In genomic region chr2:118779065-118779464, GRCm38 (mm10) we compare ENCODE assay signal across 7 mouse cellular contexts. TPM values are rescaled to one million over a fixed set of nuclear protein-coding genes. Genes with fewer than 3 reads are reported as not detected.
DNase-seq lines count a peak whose midpoint lies in the region; ATAC-seq and TF ChIP-seq lines count a peak whose summit lies in the region.

No protein-coding gene starts in this region.

- peak overlapping the region; percentile 43 for H3K4me3 ChIP-seq in lung, adult 2 months (replicated peaks; ENCODE audit: extremely low read depth, low read depth, low read length)
- H3K4me3 ChIP-seq in embryonic facial prominence, embryonic 11.5 days (ENCODE audit: low read depth, low read length), result peak overlapping the region; percentile 27
- peak overlapping the region; percentile 25 for H3K4me3 ChIP-seq in intestine, postnatal 0 days (ENCODE audit: low read depth, low read length)
- H3K4me3 ChIP-seq in olfactory bulb, adult 2 months (ENCODE audit: insufficient read depth, low read depth, low read length), result peak overlapping the region; percentile 52

- peak overlapping the region; percentile 57 for H3K4me2 ChIP-seq in embryonic facial prominence, embryonic 11.5 days (ENCODE audit: low read depth, low read length)
- peak overlapping the region; percentile 67 for H3K4me2 ChIP-seq in intestine, postnatal 0 days (replicated peaks; ENCODE audit: low read depth)

- TF ChIP-seq POLR2A in lung, adult 2 months (IDR thresholded peaks at IDR 0.05; ENCODE audit: borderline replicate concordance, extremely low read depth, low read depth, low read length), result no peak
- no peak for TF ChIP-seq POLR2A in olfactory bulb, adult 2 months (IDR thresholded peaks at IDR 0.05; ENCODE audit: insufficient read depth, low read depth, low read length)

- ATAC-seq in embryonic facial prominence, embryonic 11.5 days (replicated peaks; ENCODE audit: insufficient number of reproducible peaks, low FRiP score, low TSS enrichment, low read depth), result no peak
- no peak for ATAC-seq in intestine, postnatal 0 days

- no peaks in the 10 kb centered on the region for H3K27me3 ChIP-seq in embryonic facial prominence, embryonic 11.5 days (ENCODE audit: control insufficient read depth, insufficient read depth, low read length)
- no peaks in the 10 kb centered on the region; the same call in 1 of the 2 replicates for H3K27me3 ChIP-seq in intestine, postnatal 0 days (replicated peaks; ENCODE audit: control insufficient read depth, insufficient read depth, low read length)

- H3K9ac ChIP-seq in embryonic facial prominence, embryonic 11.5 days (replicated peaks; ENCODE audit: low read length), result peak overlapping the region; percentile 41
- no peak overlapping the region for H3K9ac ChIP-seq in intestine, postnatal 0 days (ENCODE audit: low read depth, low read length)

- peaks cover 5% of the 10 kb centered on the region; the same call in 1 of the 2 replicates for H3K4me1 ChIP-seq in lung, adult 2 months (ENCODE audit: control insufficient read depth, insufficient read depth, low read length)
- no peaks in the 10 kb centered on the region for H3K4me1 ChIP-seq in embryonic facial prominence, embryonic 11.5 days (ENCODE audit: control insufficient read depth, insufficient read depth, low read length)
- H3K4me1 ChIP-seq in intestine, postnatal 0 days (replicated peaks; ENCODE audit: control insufficient read depth, insufficient read depth, low read length), result peaks cover 16% of the 10 kb centered on the region; the same call in 1 of the 2 replicates
- peaks cover 24% of the 10 kb centered on the region for H3K4me1 ChIP-seq in olfactory bulb, adult 2 months (ENCODE audit: control insufficient read depth, insufficient read depth, low read length)

- no peak for TF ChIP-seq CTCF in lung, adult 2 months (IDR thresholded peaks at IDR 0.05; ENCODE audit: insufficient read depth, low read length)
- TF ChIP-seq CTCF in intestine, postnatal 0 days (IDR thresholded peaks at IDR 0.05; ENCODE audit: low read depth), result no peak
- TF ChIP-seq CTCF in olfactory bulb, adult 2 months (IDR thresholded peaks at IDR 0.05; ENCODE audit: insufficient read depth, low read depth, low read length), result no peak

- 19% methylated on average over 10 of the region's 10 CpGs for WGBS in lung, adult 2 months
- WGBS in embryonic facial prominence, embryonic 11.5 days, result 8% methylated on average over 10 of the region's 10 CpGs
- 14% methylated on average over 10 of the region's 10 CpGs for WGBS in intestine, postnatal 0 days
- 4% methylated on average over 10 of the region's 10 CpGs for WGBS in olfactory bulb, adult 2 months

- H3K27ac ChIP-seq in embryonic facial prominence, embryonic 11.5 days (replicated peaks; ENCODE audit: low read depth, low read length), result no peak overlapping the region
- H3K27ac ChIP-seq in intestine, postnatal 0 days (ENCODE audit: low read depth, low read length), result no peak overlapping the region
- H3K27ac ChIP-seq in olfactory bulb, adult 2 months (ENCODE audit: insufficient read depth, low read depth, low read length), result peak overlapping the region; percentile 77

- no peaks in the 10 kb centered on the region for H3K36me3 ChIP-seq in embryonic facial prominence, embryonic 11.5 days (replicated peaks; ENCODE audit: control insufficient read depth, insufficient read depth, low read depth, low read length)
- H3K36me3 ChIP-seq in intestine, postnatal 0 days (ENCODE audit: control insufficient read depth, insufficient read depth), result no peaks in the 10 kb centered on the region

- DNase-seq in lung, adult 2 months, result no peak
- no peak for DNase-seq in lung, postnatal 25 days (ENCODE audit: low spot score)
- DNase-seq in embryonic facial prominence, embryonic 11.5 days (ENCODE audit: low spot score), result peak; percentile 13
- DNase-seq in thymus, postnatal 36 days, result no peak
- no peak for DNase-seq in thymus, postnatal 14 days

- H3K9me3 ChIP-seq in embryonic facial prominence, embryonic 11.5 days (replicated peaks; ENCODE audit: control insufficient read depth, low read length), result no peaks in the 10 kb centered on the region
- H3K9me3 ChIP-seq in intestine, postnatal 0 days (ENCODE audit: control insufficient read depth), result no peaks in the 10 kb centered on the region

RNA-seq across cellular contexts. Expression of gene Disp2, which starts 0.5 kb away (rescaled TPM):
- 5.8 and 9.2 TPM in 2 replicates for polyA plus RNA-seq in lung, adult 2 months (2012; rRNA removed)
- polyA plus RNA-seq in embryonic facial prominence, embryonic 11.5 days (2014; fragmentation: Nextera tagmentation; extraction: Ambion mirVana), result 1.5 and 1.8 TPM in 2 replicates
- polyA plus RNA-seq in intestine, postnatal 0 days (2015; fragmentation: Nextera tagmentation; extraction: Ambion mirVana), result 2.5 and 3.1 TPM in 2 replicates
- 69.0 TPM in 1 of 2 replicates, not detected in the other for polyA plus RNA-seq in olfactory bulb, adult 2 months (2012; ENCODE audit: insufficient read depth, insufficient read length, low replicate concordance, missing spikeins)

RNA-seq across cellular contexts. Expression of gene Phgr1, which starts 6.5 kb away (rescaled TPM):
- polyA plus RNA-seq in lung, adult 2 months (2012; rRNA removed), result 2.2 and 70.4 TPM in 2 replicates
- not detected in 2 replicates for polyA plus RNA-seq in embryonic facial prominence, embryonic 11.5 days (2014; fragmentation: Nextera tagmentation; extraction: Ambion mirVana)
- polyA plus RNA-seq in intestine, postnatal 0 days (2015; fragmentation: Nextera tagmentation; extraction: Ambion mirVana), result 66.7 and 88.7 TPM in 2 replicates
- polyA plus RNA-seq in olfactory bulb, adult 2 months (2012; ENCODE audit: insufficient read depth, insufficient read length, low replicate concordance, missing spikeins), result not detected in 2 replicates

RNA-seq across cellular contexts. Expression of gene Ccdc9b, which starts 16.6 kb away (rescaled TPM):
- 20.8 and 27.6 TPM in 2 replicates for polyA plus RNA-seq in lung, adult 2 months (2012; rRNA removed)
- polyA plus RNA-seq in embryonic facial prominence, embryonic 11.5 days (2014; fragmentation: Nextera tagmentation; extraction: Ambion mirVana), result 0.52 and 0.66 TPM in 2 replicates
- 0.77 and 1.2 TPM in 2 replicates for polyA plus RNA-seq in intestine, postnatal 0 days (2015; fragmentation: Nextera tagmentation; extraction: Ambion mirVana)
- polyA plus RNA-seq in olfactory bulb, adult 2 months (2012; ENCODE audit: insufficient read depth, insufficient read length, low replicate concordance, missing spikeins), result not detected in 2 replicates

RNA-seq across cellular contexts. Expression of gene Inafm2, which starts 33.5 kb away (rescaled TPM):
- 18.1 and 23.5 TPM in 2 replicates for polyA plus RNA-seq in lung, adult 2 months (2012; rRNA removed)
- polyA plus RNA-seq in embryonic facial prominence, embryonic 11.5 days (2014; fragmentation: Nextera tagmentation; extraction: Ambion mirVana), result 22.8 and 25.8 TPM in 2 replicates
- polyA plus RNA-seq in intestine, postnatal 0 days (2015; fragmentation: Nextera tagmentation; extraction: Ambion mirVana), result 24.7 and 26.2 TPM in 2 replicates
- not detected in 2 replicates for polyA plus RNA-seq in olfactory bulb, adult 2 months (2012; ENCODE audit: insufficient read depth, insufficient read length, low replicate concordance, missing spikeins)

RNA-seq across cellular contexts. Expression of gene Knstrn, which starts 34.7 kb away (rescaled TPM):
- 0.70 and 1.0 TPM in 2 replicates for polyA plus RNA-seq in lung, adult 2 months (2012; rRNA removed)
- 176 and 195 TPM in 2 replicates for polyA plus RNA-seq in embryonic facial prominence, embryonic 11.5 days (2014; fragmentation: Nextera tagmentation; extraction: Ambion mirVana)
- polyA plus RNA-seq in intestine, postnatal 0 days (2015; fragmentation: Nextera tagmentation; extraction: Ambion mirVana), result 21.9 and 26.4 TPM in 2 replicates
- not detected in 2 replicates for polyA plus RNA-seq in olfactory bulb, adult 2 months (2012; ENCODE audit: insufficient read depth, insufficient read length, low replicate concordance, missing spikeins)

Comparison
In these comparisons a context has a peak if more than half of its experiments do, and no peak if none do; other contexts are left out.
1. RNA of gene Ccdc9b, which starts 16.6 kb away (polyA plus RNA-seq): 20.8 to 27.6 TPM in lung, adult 2 months; 0.77 to 1.2 TPM in intestine, postnatal 0 days, 0.52 to 0.66 TPM in embryonic facial prominence, embryonic 11.5 days and not detected in olfactory bulb, adult 2 months; every median in the first group is over 10 times any median in the second.
2. Peak in every context shown above with its lines, with median percentiles within 50 percentile points of each other: H3K4me3 ChIP-seq.